Mouse (Mus musculus) granulocyte monocyte progenitor cell, adult 5-6 weeks (primary cell): ENCODE measurements around the gene Mpig6b. TPM values are rescaled to one million over a fixed set of nuclear protein-coding genes. Genes with fewer than 3 reads are reported as not detected.
"Not testable (repeated sequence)": the region's sequence is repeated elsewhere in the genome, so short reads cannot be mapped to it uniquely, and the experiment has no call there.

Source experiments
- ATAC-seq: replicated peaks from 2 replicates; pipeline ENCODE4 v1.8.0; 2016; ENCODE audit warnings: mild to moderate bottlenecking, moderate TSS enrichment, inconsistent platforms; ENCODE audit not compliant: poor library complexity, severe bottlenecking
- total RNA-seq, 2 experiments: library from RNA; stranded (forward) in 1 of 2; stranded (reverse) in 1 of 2; fragments of 200-712, 200-1000 nt in 1 of 2; fragments of >200 nt in 1 of 2; fragmentation: Nextera tagmentation in 1 of 2; gene quantifications; 2 replicates each; pipeline ENCODE4 v1.2.3; 2014 to 2017

Gene Mpig6b
- total RNA-seq, 2 experiments from 2014 or later, result not detected

GRCm38 (mm10) chr17:35045807-35046680 is 19.9 kb downstream of the Mpig6b start:
- ATAC-seq, result no peak

- no peak for ATAC-seq
Measured at GRCm38 (mm10) chr17:35044904-35045806, 20.8 kb downstream of the Mpig6b start.

GRCm38 (mm10) chr17:35043794-35044193 is 22.2 kb downstream of the Mpig6b start:
- no peak for ATAC-seq

GRCm38 (mm10) chr17:35039121-35039873 is 26.7 kb downstream of the Mpig6b start:
- ATAC-seq, result no peak

GRCm38 (mm10) chr17:35034896-35035295 is 31.1 kb downstream of the Mpig6b start:
- ATAC-seq, result no peak

GRCm38 (mm10) chr17:35033703-35034102 is 32.3 kb downstream of the Mpig6b start:
- ATAC-seq, result not testable (repeated sequence)

- peak; percentile 18 for ATAC-seq
Measured at GRCm38 (mm10) chr17:35032323-35032870, 33.6 kb downstream of the Mpig6b start.

- no peak for ATAC-seq
Measured at GRCm38 (mm10) chr17:35031880-35032279, 34.1 kb downstream of the Mpig6b start.

GRCm38 (mm10) chr17:35031272-35031671 is 34.7 kb downstream of the Mpig6b start:
- no peak for ATAC-seq

- peak; percentile 77 for ATAC-seq
Measured at GRCm38 (mm10) chr17:35029691-35030532, 36.1 kb downstream of the Mpig6b start.

- no peak for ATAC-seq
Measured at GRCm38 (mm10) chr17:35028315-35028714, 37.7 kb downstream of the Mpig6b start.

GRCm38 (mm10) chr17:35027277-35028068 is 38.5 kb downstream of the Mpig6b start, which contains the start of gene Sapcd1:
Gene Sapcd1, minus strand, starts transcription at chr17:35028016.
- no peak for ATAC-seq

GRCm38 (mm10) chr17:35026206-35026605 is 39.8 kb downstream of the Mpig6b start:
- ATAC-seq, result no peak

- peak; percentile 13 for ATAC-seq
Measured at GRCm38 (mm10) chr17:35024691-35025488, 41.1 kb downstream of the Mpig6b start.

- no peak for ATAC-seq
Measured at GRCm38 (mm10) chr17:35024261-35024660, 41.7 kb downstream of the Mpig6b start.

- ATAC-seq, result peak; percentile 76
Measured at GRCm38 (mm10) chr17:35023756-35024155, 42.2 kb downstream of the Mpig6b start.

- no peak for ATAC-seq
Measured at GRCm38 (mm10) chr17:35023221-35023620, 42.8 kb downstream of the Mpig6b start.
